Mouse (Mus musculus): ENCODE measurements around the gene Paqr9. TPM values are rescaled to one million over a fixed set of nuclear protein-coding genes. Genes with fewer than 3 reads are reported as not detected.

The Paqr9 gene
- polyA plus RNA-seq, 2 experiments: 7.5 to 12.2 TPM

DNA sequence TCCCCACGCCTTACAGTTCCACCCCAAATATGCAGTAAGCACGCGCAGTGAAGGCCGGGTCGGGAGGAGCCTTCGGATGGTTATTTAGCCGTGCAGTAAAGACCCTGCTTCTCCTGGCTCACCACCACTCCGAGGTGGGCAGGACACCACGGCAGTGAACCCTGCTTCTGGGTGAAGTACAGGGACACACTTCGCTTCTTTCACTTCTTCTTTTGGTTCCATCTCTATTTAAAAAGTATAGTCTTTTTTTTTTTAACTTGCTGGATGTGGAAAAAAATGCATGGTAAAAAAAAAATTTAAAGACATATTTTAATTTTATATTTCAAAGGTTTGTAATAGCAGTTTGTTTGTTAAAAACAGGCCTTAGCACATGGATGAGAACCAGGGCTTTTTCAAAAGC, 6.9 kb downstream of the Paqr9 start:
- H3K27me3 ChIP-seq (ENCODE audit: control insufficient read depth, insufficient read depth, low read length): peaks cover 12% of the 10 kb centered on the region
- no peak overlapping the region for H3K4me2 ChIP-seq (ENCODE audit: low read depth)
- H3K9ac ChIP-seq (replicated peaks): no peak overlapping the region
- H3K4me1 ChIP-seq (replicated peaks; ENCODE audit: control insufficient read depth in 2 of 2, insufficient read depth in 2 of 2, low read length in 1 of 2): no peaks in the 10 kb centered on the region; a peak in 2 of 4 replicates
- ATAC-seq (ENCODE audit: insufficient read depth) (no peak), DNase-seq (ENCODE audit: low read depth in 3 of 3, low spot score in 3 of 3) (no peak)
- no peaks in the 10 kb centered on the region for H3K36me3 ChIP-seq (replicated peaks; ENCODE audit: control insufficient read depth, insufficient read depth, low read depth)
- no peak overlapping the region for H3K27ac ChIP-seq
- TF ChIP-seq CTCF (IDR thresholded peaks at IDR 0.05; ENCODE audit: low read depth) (no peak), EP300 (IDR thresholded peaks at IDR 0.05; ENCODE audit: low read depth) (no peak)
- WGBS (ENCODE audit: insufficient replicate concordance): 76% methylated on average over 10 of the region's 10 CpGs
- H3K4me3 ChIP-seq (ENCODE audit: insufficient read depth in 1 of 2, low read depth in 2 of 2, low read length in 2 of 2): no peak overlapping the region
- no peaks in the 10 kb centered on the region for H3K9me3 ChIP-seq (ENCODE audit: control insufficient read depth, low read length)

DNA sequence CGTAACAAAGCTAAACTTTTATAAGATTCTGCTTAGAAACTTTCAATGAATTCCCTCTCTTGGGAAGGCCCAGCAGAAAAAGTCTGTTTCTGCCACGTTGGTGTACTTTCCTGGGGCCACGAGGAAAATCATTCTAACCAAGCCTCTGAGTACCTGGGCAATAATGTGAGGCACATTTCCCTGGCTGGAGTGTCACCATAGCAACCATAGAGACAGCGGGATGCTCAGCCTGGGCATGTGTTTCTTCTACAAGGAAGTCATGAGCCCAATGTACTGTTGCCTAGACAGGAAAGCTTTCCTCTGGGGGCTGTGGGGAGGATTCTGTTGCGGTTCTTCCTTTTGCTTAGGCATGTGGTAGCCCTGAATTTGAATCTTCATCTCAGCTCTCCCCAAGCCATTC, 7.5 kb downstream of the Paqr9 start:
- Histone ChIP-seq H3K9me3 (ENCODE audit: control insufficient read depth, low read length) (no peaks in the 10 kb centered on the region), H3K4me2 (ENCODE audit: low read depth) (no peak overlapping the region), H3K36me3 (replicated peaks; ENCODE audit: control insufficient read depth, insufficient read depth, low read depth) (no peaks in the 10 kb centered on the region), H3K4me3 (ENCODE audit: insufficient read depth in 1 of 2, low read depth in 2 of 2, low read length in 2 of 2) (no peak overlapping the region), H3K27me3 (ENCODE audit: control insufficient read depth, insufficient read depth, low read length) (peaks cover 6% of the 10 kb centered on the region), H3K9ac (replicated peaks) (no peak overlapping the region), H3K4me1 (replicated peaks; ENCODE audit: control insufficient read depth in 2 of 2, insufficient read depth in 2 of 2, low read length in 1 of 2) (no peaks in the 10 kb centered on the region; a peak in 2 of 4 replicates), H3K27ac (no peak overlapping the region)
- 52% methylated on average over 5 of the region's 5 CpGs for WGBS (ENCODE audit: insufficient replicate concordance)
- ATAC-seq (ENCODE audit: insufficient read depth): no peak
- no peak for DNase-seq (ENCODE audit: low read depth in 3 of 3, low spot score in 3 of 3)
- TF ChIP-seq EP300 (IDR thresholded peaks at IDR 0.05; ENCODE audit: low read depth) (no peak), CTCF (IDR thresholded peaks at IDR 0.05; ENCODE audit: low read depth) (no peak)

DNA sequence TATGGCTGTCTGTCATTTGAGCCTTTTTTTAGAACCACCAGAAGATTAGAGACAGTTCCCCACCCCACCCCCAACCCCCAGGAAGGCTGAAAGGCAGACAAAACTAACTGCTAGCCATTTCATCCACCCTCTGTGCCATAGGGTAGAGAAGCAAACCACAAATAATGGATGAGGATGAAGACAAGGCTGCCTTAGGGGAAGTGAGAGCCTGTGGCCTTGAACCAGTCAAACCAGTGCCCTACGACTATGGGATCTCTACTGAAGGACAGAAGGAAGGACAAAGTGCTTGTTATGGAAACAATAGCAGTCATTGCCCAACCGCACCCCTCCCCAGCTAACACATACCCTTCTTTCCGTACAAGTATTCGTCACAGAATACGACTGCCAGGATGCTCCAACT, 9.8 kb downstream of the Paqr9 start:
- no peaks in the 10 kb centered on the region for H3K9me3 ChIP-seq (ENCODE audit: control insufficient read depth, low read length)
- ATAC-seq (ENCODE audit: insufficient read depth) (no peak), DNase-seq (ENCODE audit: low read depth in 3 of 3, low spot score in 3 of 3) (no peak)
- H3K4me2 ChIP-seq (ENCODE audit: low read depth): no peak overlapping the region
- H3K4me3 ChIP-seq (ENCODE audit: insufficient read depth in 1 of 2, low read depth in 2 of 2, low read length in 2 of 2): no peak overlapping the region
- no peaks in the 10 kb centered on the region; the same call in 1 of the 2 replicates for H3K27me3 ChIP-seq (ENCODE audit: control insufficient read depth, insufficient read depth, low read length)
- TF ChIP-seq EP300 (IDR thresholded peaks at IDR 0.05; ENCODE audit: low read depth): no peak
- no peak overlapping the region for H3K27ac ChIP-seq
- no peaks in the 10 kb centered on the region; a peak in 2 of 4 replicates for H3K4me1 ChIP-seq (replicated peaks; ENCODE audit: control insufficient read depth in 2 of 2, insufficient read depth in 2 of 2, low read length in 1 of 2)
- 73% methylated on average over 5 of the region's 5 CpGs for WGBS (ENCODE audit: insufficient replicate concordance)
- H3K9ac ChIP-seq (replicated peaks): no peak overlapping the region
- no peaks in the 10 kb centered on the region for H3K36me3 ChIP-seq (replicated peaks; ENCODE audit: control insufficient read depth, insufficient read depth, low read depth)

DNA sequence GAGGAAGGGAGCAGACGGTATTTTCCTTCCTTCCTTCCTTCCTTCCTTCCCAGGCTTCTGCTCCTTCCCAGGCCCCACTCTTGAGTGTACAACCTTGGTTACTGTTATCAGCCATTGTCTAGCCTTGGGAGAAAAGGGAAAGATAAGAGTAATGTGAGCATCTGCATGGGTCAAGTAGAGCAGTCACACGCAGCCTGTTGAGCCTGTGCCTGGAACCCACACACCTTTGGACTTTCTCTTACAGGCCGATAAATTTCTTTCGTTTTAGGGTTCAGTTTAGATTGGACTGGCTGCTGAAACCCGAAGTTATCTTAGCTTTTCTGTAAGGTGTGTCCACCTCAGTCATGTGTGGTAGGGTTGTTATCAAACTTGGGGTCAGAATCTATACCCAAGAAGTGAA, 10.5 kb downstream of the Paqr9 start:
- TF ChIP-seq EP300 (IDR thresholded peaks at IDR 0.05; ENCODE audit: low read depth) (no peak), CTCF (IDR thresholded peaks at IDR 0.05; ENCODE audit: low read depth) (no peak)
- H3K4me3 ChIP-seq (ENCODE audit: insufficient read depth in 1 of 2, low read depth in 2 of 2, low read length in 2 of 2): no peak overlapping the region
- H3K4me2 ChIP-seq (ENCODE audit: low read depth): no peak overlapping the region
- no peaks in the 10 kb centered on the region for H3K36me3 ChIP-seq (replicated peaks; ENCODE audit: control insufficient read depth, insufficient read depth, low read depth)
- WGBS (ENCODE audit: insufficient replicate concordance): 64% methylated on average over 5 of the region's 5 CpGs
- DNase-seq (ENCODE audit: low read depth in 3 of 3, low spot score in 3 of 3): no peak
- no peak overlapping the region for H3K9ac ChIP-seq (replicated peaks)
- H3K27me3 ChIP-seq (ENCODE audit: control insufficient read depth, insufficient read depth, low read length): no peaks in the 10 kb centered on the region; the same call in 1 of the 2 replicates
- no peak for ATAC-seq (ENCODE audit: insufficient read depth)
- H3K9me3 ChIP-seq (ENCODE audit: control insufficient read depth, low read length): no peaks in the 10 kb centered on the region
- no peak overlapping the region for H3K27ac ChIP-seq
- no peaks in the 10 kb centered on the region; a peak in 2 of 4 replicates for H3K4me1 ChIP-seq (replicated peaks; ENCODE audit: control insufficient read depth in 2 of 2, insufficient read depth in 2 of 2, low read length in 1 of 2)

DNA sequence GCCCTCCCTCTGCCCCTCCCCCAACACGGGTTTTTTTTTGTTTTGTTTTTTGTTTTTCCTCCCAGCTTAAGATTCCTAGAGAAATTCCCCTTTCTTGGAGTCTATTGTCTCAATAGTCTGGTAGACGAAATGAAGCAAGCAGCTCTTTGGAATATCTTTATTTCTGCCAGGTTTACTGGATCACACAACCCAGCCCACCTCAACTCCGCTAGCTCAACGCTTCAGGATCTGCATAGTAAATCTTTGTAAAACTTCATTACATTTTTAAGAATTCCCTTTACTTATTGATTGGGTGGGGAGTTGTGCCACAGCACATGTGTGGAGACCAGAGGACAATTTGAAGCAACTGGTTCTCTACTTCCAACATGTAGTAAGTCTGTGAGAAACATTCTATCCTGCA, 11.1 kb downstream of the Paqr9 start:
- Histone ChIP-seq H3K27ac (no peak overlapping the region), H3K9me3 (ENCODE audit: control insufficient read depth, low read length) (no peaks in the 10 kb centered on the region), H3K36me3 (replicated peaks; ENCODE audit: control insufficient read depth, insufficient read depth, low read depth) (no peaks in the 10 kb centered on the region), H3K27me3 (ENCODE audit: control insufficient read depth, insufficient read depth, low read length) (no peaks in the 10 kb centered on the region; the same call in 1 of the 2 replicates), H3K4me2 (ENCODE audit: low read depth) (no peak overlapping the region), H3K4me1 (replicated peaks; ENCODE audit: control insufficient read depth in 2 of 2, insufficient read depth in 2 of 2, low read length in 1 of 2) (no peaks in the 10 kb centered on the region; a peak in 2 of 4 replicates), H3K9ac (replicated peaks) (no peak overlapping the region), H3K4me3 (ENCODE audit: insufficient read depth in 1 of 2, low read depth in 2 of 2, low read length in 2 of 2) (no peak overlapping the region)
- WGBS (ENCODE audit: insufficient replicate concordance): 67% methylated on average over 4 of the region's 4 CpGs
- DNase-seq (ENCODE audit: low read depth in 3 of 3, low spot score in 3 of 3) (no peak), ATAC-seq (ENCODE audit: insufficient read depth) (no peak)
- TF ChIP-seq CTCF (IDR thresholded peaks at IDR 0.05; ENCODE audit: low read depth) (no peak), EP300 (IDR thresholded peaks at IDR 0.05; ENCODE audit: low read depth) (no peak)
